Mouse (Mus musculus): Measurements from ENCODE around the gene Cacna1e.

DNA sequence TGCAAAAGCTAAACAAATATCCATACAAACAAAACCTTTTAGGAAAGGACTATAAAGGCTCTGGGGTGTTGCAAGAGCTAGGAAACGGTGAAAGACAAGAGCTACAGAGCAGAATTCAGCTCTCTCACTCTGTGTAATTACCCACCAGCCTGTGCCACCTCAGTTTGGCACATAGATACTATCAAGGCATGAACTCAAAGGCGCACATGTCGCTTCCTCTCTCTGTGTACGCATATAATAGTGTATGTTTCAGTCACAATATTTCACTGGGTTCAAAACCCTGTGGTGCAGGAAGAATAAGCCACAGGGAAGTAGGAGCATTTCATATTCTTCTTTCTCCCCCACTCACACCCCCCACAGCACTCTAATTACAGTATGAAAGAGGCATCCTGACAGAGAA, 380.3 kb downstream of the Cacna1e start:
- TF ChIP-seq CTCF (IDR thresholded peaks at IDR 0.05; ENCODE audit: low read depth) = no peak
- TF ChIP-seq EP300 (optimal IDR thresholded peaks at IDR 0.05) = no peak
